Mouse (Mus musculus) layer of hippocampus, adult 9-10 months (tissue): ENCODE data around the gene Bach1.

Experiments used
- DNase-seq: peaks from one replicate; pipeline ENCODE4 v3.0.0; 2022; ENCODE audit warnings: low spot score

The Bach1 gene

DNA sequence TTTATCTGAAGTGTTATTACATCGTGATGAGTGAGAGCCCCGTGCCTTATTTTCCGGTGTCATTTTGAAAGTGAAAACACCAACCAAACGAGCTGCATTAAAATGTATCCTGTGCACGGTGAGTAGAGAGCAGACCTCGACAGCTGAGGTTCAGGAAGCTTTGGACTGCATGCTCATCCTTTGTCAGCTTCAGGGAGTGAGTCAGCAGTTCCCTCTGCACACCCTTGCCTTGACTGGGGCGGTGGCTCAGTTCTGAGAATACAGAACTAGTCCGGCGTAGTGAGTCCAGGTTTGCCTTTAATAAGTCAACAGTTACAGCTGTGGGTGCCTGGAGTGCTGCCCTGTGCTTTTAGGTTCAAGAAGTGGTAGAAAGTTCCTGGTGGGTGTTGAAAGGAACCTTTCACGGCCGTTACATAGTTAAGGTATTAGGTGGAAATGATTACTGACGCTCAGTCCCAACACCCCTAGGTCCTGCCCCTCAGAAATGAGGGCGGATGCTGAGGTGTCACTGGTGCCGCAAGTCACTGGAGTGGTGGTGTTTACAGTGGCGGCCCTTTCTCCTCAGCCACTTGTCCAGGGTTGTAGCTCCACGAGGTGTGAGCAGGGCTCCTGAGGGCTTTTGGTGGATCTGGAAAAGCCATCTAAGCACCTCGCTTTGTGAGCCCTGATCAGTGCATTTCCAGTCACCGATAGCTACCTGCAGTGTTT lies 14.4 kb downstream of the Bach1 start:
- no peak for DNase-seq

- DNase-seq = no peak
These were observed 15.8 kb downstream of the Bach1 start for GRCm38 (mm10) chr16:87714550-87714949.

DNA sequence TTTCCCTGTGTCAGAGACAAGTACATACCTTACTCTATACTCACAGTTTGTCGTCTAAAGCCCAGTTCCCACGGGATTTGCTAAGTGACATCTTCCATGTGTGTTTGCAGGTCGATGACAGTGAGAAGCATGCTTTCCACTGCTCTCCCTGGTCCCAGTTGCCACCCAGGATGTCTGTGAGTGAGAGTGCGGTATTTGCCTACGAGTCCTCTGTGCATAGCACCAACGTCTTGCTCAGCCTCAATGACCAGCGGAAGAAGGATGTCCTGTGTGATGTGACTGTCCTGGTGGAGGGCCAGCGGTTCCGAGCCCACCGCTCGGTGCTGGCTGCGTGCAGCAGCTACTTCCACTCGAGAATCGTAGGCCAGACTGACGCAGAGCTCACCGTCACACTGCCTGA lies 16.5 kb downstream of the Bach1 start:
- DNase-seq = no peak

- no peak for DNase-seq
These were observed 17.5 kb downstream of the Bach1 start for GRCm38 (mm10) chr16:87716269-87716668.

GRCm38 (mm10) chr16:87717046-87717660 lies 18.4 kb downstream of the Bach1 start:
- no peak for DNase-seq

- DNase-seq = no peak
These were observed 20.3 kb downstream of the Bach1 start for GRCm38 (mm10) chr16:87719071-87719470.

- DNase-seq = no peak
These were observed 21.0 kb downstream of the Bach1 start for GRCm38 (mm10) chr16:87719688-87720283.

DNA sequence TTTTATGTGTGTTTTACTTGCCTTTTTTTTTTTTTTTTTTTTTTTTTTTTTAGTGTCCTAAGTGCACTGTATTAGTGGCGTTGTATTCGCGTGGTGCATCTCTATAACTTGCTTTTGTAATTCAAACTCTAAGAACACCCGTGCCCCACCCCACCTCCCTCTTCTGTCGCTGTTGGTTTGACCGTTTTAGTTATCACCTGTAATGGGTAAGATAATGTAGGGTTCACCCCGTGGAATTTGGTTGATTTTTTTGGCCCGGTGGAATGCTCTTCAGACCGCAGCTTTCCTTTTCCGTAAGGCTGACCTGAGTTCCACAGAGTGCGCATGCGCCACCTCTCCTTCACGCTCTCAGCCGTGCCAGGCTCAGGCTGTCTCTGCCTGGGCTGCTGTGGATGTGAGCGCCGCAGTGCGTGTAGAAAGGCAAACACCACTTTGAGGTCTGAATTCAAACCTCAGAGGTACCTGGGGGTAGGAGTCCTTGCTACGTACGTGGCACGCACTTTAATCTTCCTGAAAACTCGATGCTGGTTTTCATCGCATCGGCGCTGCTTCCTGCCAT lies 22.2 kb downstream of the Bach1 start:
- DNase-seq = no peak

- DNase-seq = no peak
These were observed 24.1 kb downstream of the Bach1 start for GRCm38 (mm10) chr16:87722857-87723256.

DNA sequence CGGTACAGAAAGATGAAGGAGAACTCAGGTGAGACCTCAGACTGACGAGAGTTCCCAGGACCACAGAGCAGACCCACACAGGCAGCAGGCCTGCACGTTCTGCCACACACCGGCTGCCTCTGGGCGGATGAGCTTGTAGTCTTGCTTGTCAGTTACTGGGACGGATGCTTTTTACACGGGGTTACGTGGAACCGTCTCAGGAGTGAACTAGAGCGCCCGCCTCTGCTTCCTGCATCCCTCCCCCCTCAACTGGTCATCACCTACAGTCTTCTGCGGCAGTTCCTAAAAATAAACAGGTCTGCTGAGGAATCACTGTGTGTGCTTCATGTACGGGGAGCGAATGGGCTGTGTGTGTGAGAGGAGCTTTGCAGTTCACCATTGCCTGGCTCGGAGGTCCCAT lies 24.7 kb downstream of the Bach1 start:
- DNase-seq = no peak

GRCm38 (mm10) chr16:87724826-87725225 lies 26.1 kb downstream of the Bach1 start:
- DNase-seq = no peak

DNA sequence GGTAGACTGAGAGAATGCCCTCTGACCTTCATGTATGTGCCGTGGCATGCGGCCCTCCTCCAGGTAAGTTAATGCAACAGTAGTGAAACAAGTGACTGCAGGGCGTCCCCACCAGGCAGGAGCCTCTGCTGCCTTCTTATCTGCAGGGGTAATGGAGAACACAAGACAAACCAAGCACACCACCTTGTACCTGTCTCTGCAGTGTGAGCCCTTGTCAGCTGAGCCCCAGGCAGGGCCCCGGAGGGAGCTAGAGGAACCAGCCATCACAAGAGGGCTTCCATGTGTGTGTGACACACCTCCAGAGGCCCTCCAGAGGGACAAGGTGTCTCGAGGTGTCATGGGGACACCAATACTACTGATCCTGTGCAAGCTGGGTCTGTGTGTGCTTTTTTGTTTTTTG lies 26.5 kb downstream of the Bach1 start:
- no peak for DNase-seq

DNA sequence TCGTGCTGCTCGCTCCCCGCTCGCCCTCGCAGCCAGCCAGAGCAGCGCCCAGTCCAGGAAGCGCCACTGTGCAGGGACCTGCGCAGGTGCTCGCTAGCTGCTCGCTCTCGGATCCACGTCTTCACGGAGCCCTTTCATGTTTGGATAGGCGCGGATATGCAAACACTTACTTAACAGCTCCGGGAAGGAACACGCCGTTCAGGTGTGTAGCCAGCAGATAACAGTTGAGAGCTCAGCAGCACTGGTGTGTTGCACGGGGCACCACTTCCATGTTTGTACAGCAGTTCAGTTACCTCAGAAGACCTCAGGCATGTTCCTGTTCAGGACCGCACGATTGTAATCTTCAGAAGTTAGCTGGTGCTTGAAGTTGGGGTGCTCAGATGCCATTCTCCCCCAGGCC lies 27.2 kb downstream of the Bach1 start:
- no peak for DNase-seq

DNA sequence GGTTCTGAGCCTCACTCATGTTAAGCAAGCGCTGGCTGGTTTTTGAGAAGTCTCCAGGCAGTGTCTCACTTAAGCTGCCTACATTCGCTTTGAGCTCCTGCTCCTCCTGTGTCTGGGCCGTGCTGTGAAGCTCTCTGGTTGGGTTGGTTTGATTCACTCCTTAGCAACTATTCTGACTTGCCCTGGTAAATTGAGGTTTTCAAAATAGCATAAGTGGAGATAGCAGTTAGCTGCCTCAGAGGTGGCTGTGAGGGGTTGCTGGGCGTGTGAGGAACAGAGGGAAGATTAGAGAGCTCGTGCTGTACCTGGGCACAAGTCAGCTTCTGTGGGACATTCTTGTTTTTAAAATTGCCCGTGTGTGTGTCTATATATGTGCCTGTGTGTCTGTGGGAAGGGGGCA lies 27.6 kb downstream of the Bach1 start:
- DNase-seq = no peak

DNA sequence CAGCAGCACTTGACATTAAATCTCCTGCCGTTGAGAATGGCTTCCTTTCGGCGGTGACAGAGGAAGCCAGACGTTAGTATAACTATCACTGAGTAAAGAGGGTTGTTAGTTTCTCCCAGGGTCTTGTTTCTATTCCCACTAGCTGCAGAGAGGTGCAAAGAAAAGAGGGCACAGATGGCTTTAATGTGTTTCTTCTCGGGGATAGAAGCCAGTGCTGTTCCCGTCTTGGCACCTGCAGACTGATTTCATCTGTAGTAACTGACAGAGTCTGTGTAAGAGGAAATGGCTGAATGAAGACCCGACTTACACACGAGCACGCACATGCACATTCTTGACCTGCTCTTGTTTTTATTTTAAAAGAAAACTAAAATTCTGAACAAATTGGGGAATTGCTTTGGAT lies 28.5 kb downstream of the Bach1 start:
- DNase-seq = no peak

GRCm38 (mm10) chr16:87727918-87728317 lies 29.2 kb downstream of the Bach1 start:
- DNase-seq = no peak

DNA sequence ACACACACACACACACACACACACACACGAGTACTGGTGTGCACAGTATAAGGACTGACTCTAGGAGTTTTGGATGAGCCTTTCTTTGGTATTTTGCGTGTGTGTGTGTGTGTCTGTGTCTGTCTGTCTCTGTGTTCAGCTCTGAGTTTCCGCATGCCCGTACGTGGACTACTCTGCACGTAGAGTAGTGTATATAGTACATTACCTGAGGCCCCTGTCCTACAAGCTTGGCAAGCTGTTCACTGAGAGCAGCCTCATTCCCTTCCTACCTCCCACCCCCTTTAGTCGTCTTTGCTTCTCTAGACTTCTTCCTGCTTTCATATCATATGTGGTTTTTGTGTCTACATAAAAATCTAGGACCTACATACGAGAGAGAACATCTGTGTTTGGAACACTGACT lies 30.0 kb downstream of the Bach1 start:
- no peak for DNase-seq

- no peak for DNase-seq
These were observed 30.7 kb downstream of the Bach1 start for GRCm38 (mm10) chr16:87729469-87729868.

GRCm38 (mm10) chr16:87734868-87735381 lies 36.2 kb downstream of the Bach1 start:
- DNase-seq = no peak

GRCm38 (mm10) chr16:87736106-87736505 lies 37.4 kb downstream of the Bach1 start:
- DNase-seq = no peak

GRCm38 (mm10) chr16:87737296-87737695 lies 38.6 kb downstream of the Bach1 start:
- no peak for DNase-seq

GRCm38 (mm10) chr16:87737842-87738639 lies 39.3 kb downstream of the Bach1 start:
- DNase-seq = no peak
